Mouse (Mus musculus): ENCODE measurements at regions not wholly inside any gene's neighbourhood (a gene's known extent, or its start where the extent isn't known, plus 50 kb on each side); places are given as distances from the start of the nearest gene placed in this dataset.

DNA sequence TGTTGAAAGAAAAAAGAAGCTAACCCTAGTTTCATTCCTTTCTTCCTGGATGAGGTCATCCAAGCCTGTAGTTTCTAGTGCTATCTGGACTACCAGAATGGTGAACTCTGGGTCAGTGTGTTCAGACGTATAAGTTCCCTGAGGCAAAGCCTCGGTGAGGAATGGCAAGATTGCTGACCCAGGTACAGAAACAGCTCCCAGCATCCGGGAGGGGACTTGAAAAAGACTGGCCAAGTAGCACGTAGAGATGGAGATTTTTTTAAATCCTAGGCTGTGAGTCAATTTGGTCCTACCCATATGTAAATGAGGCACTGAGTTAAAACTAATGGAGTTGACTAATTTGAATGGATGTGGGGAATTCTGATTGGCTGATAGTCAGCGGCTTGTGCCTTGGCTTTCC, 55.0 kb upstream of the Gm11084 start:
- DNase-seq = peak in 1 of 2 experiments; percentile 14

GRCm38 (mm10) chr2:73040031-73040430, 53.5 kb upstream of the Gm11084 start:
- no peak for DNase-seq

- no peak for DNase-seq
Measured at GRCm38 (mm10) chr2:73039300-73039699, 52.8 kb upstream of the Gm11084 start.

GRCm38 (mm10) chr2:73038290-73038732, 51.8 kb upstream of the Gm11084 start:
- DNase-seq = peak in 1 of 2 experiments; percentile 14

- DNase-seq = no peak
Measured at GRCm38 (mm10) chr2:73037266-73038046, 50.9 kb upstream of the Gm11084 start.

Data from kidney, postnatal 36 days (tissue).